Mouse (Mus musculus) gastrocnemius, adult 18-20 months (tissue): ENCODE data around the gene Prkn. TPM values are rescaled to one million over a fixed set of nuclear protein-coding genes. Genes with fewer than 3 reads are reported as not detected.

ENCODE experiments used
- DNase-seq: peaks from one replicate; pipeline ENCODE4 v3.0.0; 2021; ENCODE audit warnings: low spot score
- total RNA-seq, 2 experiments: library from RNA; stranded (reverse); gene quantifications; 2 replicates each; pipeline ENCODE4 v1.2.3; 2021

Gene Prkn
- total RNA-seq, 2 experiments from 2014 or later: 23.1 to 23.8 TPM

DNA sequence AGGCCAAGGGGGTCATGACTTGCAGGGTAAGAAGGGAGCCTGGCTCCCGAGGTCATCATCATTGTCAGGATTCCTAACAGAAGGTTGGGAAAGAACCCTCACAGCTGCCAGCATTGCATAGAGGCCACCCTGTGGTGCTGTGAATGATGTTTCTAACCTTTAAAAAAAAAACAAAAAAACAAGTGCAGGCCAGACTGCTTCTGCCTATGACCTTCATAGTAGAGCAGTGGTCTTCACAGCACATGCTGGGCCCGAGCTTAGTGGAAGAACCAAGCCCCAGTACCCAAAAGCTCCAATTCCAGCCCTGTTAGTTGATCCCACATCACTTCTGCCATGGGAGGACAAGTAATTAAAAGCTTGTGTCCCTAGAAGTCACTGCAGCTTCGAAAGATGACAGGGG is 1061.5 kb downstream of the Prkn start:
- no peak for DNase-seq

DNA sequence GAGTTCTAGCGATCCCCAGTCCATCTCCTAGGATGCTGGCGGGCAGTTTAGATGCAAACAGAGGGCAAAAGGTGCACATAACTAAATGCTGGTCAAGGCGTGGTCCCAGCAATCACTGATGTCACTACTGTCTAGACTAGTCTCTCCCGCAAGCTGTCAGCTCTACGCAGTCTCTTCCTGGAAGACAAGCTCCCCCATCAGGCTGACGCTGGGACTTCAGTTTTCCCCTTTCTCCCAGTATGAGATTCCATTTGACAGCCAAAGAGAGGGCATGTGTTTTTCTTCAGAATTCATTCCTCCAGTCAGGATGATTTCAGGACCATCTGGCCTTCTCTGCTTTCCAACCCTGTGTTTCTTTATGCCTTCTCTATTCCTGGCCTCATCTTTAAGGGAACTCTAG is 1062.8 kb downstream of the Prkn start:
- no peak for DNase-seq

- no peak for DNase-seq
Measured at GRCm38 (mm10) chr17:11910668-11911398, 1070.6 kb downstream of the Prkn start.

DNA sequence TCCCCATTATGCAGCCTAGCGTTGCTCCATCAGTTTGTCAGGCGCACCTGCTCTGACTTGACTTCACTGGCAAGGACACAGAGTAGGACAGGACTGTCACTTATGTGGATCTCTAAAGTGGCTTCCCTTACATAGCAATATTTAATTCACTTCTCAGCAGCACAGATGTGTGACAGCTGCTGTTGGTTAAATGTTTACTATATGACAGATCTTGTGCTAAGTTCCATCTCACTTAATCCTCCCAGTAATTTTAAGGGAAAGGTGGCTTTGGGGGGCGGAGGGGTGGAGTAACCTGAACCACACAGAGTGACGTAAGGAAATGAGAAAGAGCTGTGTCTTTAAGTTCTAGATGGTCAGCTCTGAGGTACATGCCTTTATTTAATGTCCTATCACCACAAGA is 1072.0 kb downstream of the Prkn start:
- no peak for DNase-seq

DNA sequence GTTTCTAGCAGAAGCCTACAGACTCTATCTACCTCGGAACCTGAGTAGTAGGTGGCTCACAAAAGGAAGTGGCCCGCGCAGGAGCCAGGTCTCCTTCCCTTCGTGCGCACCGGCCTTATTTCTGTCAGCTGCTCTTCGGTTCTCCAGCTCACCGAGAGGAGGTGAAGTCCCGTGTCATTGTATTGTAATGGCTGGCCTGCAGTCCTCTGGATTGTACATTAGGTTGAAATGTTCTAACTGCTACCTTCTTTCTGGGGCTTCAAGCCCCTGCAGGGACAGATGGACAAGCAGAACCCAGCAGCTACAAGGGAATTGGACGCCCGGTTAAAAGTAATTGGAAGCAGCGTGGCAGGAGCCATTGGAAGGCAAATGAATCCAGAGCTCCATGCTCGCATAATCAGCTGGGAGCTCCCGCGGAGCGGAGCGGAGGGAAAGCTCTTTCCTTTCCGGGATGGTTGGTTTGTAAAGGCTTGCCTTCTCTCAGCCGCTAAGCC is 1072.7 kb downstream of the Prkn start:
- DNase-seq: no peak

DNA sequence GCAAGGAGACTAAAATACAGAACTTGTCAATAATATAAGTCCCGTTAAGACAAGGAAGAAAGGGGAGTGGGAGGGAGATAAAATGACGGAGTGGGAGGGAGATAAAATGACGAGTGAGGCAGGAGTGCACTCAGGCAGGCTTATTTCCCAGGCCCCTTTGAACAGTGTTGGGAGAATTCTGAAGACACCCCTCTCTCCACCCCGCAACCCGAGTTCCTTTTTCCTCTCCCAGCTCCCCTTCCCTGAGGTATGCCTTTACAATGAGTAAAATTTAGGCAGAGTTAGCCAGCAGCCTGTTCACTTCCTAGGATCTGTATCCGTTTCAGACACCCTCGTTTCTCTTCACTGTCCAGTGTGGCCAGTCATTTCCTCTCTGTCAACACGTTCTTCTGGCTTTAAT is 1073.4 kb downstream of the Prkn start:
- no peak for DNase-seq

- DNase-seq: no peak
Measured at GRCm38 (mm10) chr17:11914451-11914850, 1074.3 kb downstream of the Prkn start.

DNA sequence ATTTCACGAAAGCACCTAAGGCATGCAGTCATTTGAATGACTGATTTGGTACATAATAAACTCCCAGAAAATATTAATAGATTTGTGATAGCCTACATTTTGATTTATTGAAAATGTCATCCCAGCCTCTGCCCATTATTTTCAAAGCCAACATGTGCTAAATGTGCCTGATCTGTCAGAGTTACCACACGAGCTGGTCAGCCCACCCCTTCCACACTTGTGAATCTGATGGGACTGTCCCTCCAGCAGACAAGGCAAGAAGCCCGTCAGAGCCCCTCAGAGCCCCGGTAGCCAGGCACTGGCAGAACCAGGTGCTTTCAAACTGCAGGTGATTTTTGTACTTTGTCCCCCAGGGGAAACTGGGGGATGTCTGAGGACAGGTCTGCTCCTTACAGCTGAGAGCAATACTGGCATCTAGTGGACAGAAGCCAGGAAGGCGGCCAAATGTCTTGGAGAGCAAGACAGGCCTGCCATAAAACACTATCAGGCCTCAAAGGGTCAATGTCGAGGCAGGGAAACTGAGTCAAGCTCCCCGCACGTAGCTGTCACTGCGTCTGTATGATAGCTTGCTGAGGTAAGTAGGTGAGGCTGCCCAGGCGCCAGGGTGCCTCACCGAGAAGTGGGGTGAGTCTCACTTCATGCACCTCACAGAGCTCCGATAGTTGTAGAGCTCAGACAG is 1078.1 kb downstream of the Prkn start:
- no peak for DNase-seq

DNA sequence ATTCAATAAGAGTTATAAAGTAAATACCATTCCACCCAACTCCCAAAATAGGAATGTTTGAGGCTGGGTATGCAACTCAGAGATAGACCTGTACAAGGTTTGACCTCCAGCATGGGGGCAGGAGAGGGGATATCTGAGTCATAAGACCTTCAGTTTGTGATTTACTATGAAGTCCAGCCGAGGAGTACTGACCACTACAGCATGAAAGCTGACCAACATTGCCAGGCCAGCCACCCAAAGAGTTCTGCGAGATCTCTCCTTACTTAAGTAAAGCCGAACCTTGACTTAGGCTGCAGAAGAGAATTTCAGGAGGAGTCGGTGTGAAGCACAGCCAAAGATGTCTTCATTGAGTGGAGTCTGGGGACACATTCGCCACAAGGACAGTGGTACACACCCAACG is 1079.4 kb downstream of the Prkn start:
- no peak for DNase-seq

DNA sequence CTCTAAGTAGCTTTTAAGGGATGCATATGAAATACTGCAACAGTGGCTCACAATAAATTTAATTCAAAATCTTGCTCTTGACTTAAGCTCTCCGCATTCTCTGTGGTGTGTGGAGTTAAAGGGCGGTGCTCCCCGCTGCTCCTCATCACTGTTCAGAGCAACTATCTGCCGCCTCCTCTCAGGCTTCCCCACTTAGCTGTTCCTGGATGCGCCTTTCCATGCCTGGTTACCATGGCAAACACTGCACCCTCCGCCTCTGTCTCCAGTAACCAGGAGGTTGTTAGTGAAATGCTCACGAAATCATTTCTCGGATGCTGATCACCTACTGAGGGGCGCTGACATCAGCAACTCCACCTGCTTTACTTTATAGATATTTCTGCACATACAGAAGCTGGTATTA is 1080.8 kb downstream of the Prkn start:
- no peak for DNase-seq

GRCm38 (mm10) chr17:11923989-11924388 is 1083.8 kb downstream of the Prkn start:
- DNase-seq: no peak

- DNase-seq: no peak
Measured at GRCm38 (mm10) chr17:11926865-11927386, 1086.7 kb downstream of the Prkn start.

- no peak for DNase-seq
Measured at GRCm38 (mm10) chr17:11931641-11932040, 1091.5 kb downstream of the Prkn start.

DNA sequence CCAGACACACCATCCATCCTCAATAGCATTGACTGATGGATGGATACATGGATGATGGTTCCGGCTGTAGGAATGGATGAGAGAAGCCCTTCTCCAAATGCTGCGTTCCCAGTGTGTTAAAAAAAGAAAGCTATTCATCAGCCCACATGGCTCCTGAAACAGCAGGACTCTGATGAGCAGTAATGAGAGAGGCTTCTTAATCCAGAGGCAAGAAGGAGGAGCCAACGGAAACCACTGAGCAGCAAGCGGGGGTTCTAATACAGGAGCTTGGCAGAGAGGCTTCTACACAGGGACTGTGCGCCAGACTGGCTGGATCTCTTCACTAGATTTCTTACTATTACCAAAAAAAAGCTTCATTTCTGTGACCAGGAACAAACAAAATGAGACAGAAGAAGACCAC is 1093.6 kb downstream of the Prkn start:
- no peak for DNase-seq

DNA sequence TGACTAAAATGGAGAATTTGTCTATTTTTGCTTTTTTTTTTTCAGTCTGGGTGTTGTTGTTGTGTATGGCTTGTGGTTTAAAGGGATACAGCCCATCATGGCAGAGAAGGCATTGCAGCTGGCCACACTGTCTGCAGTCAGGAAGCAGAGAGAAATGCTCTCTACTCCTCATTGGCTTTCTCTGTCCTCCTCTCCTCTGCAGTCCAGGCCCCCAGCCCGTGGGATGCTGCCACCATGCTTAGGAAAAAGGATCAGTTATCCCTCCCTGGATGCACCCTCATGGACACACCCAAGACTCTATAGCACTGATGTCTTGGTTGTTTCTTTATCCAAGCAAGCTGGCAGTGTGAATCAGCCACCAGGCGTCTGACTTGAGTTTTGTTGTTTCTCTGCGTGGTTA is 1107.3 kb downstream of the Prkn start:
- no peak for DNase-seq

DNA sequence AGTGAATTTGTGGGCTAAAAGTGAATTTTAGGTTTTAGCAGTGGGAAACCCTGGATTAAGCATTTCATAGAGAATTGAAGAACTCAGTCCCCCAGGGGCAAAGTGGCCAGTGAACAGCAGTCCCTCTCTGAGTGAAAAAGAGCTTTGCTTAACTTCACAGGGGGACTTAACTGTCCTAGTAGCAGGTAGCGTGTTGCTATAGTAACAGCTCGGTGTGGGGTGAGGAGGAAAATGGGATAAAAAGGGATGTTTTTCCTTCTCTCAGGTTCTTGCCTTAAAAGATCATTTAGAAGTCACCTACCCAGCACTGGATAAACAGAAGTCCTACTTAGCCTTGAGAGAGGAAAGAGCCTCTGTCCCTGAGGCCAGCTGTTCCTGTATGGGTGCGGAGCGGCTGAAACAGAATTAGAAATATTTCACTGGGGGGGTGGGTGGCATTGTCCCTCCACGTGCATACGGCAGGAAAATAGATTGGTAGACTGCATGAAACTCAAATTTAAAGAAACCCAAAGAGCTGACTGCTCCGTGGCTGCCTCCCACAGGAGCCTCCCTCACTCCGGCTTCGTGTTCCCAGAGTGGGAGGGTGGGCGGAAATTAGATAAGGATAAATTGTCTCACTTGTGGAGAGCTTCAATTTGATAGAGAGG is 1109.5 kb downstream of the Prkn start:
- DNase-seq: no peak

- no peak for DNase-seq
Measured at GRCm38 (mm10) chr17:11950198-11950594, 1110.0 kb downstream of the Prkn start.

DNA sequence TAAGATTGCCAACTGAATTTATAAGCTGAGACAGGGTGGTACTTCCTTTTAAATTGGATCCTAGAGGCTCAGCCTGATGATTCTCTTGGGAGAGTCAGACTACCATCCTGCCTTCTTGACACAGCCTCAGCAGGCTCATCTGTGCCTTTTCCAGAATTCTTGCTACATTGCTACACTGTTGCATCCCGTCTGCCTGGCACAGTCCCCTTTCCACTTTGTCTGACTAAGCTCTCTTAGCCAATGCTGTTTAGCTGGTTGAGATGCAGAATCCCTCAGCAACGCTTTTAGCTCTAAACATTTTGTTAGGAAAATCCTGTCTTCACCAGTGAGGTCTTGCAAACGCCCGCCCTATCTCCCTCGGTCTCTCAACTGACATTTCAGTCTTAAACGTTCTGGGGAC is 1115.1 kb downstream of the Prkn start:
- no peak for DNase-seq

GRCm38 (mm10) chr17:11960492-11960891 is 1120.3 kb downstream of the Prkn start:
- DNase-seq: no peak

DNA sequence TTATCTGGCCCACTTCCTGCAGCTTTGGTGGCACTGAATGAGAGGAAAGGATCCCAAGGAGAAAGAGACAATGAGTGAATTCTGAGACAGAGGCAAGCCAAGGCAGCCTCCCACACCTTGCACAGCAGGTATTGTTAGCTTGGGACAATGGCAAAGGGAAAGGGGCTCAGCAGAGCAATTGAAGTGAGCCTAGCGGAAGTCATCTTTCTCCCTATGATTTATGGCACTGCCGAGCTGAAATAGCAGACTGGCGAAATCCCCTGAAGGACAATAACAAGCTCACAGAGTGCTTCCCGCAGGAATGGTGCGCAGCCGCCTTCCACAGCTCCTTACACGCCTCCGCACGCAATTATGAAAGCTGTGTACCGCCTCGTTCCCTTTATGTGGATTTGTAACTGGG is 1122.6 kb downstream of the Prkn start:
- DNase-seq: no peak

- DNase-seq: no peak
Measured at GRCm38 (mm10) chr17:11970160-11970559, 1130.0 kb downstream of the Prkn start.

DNA sequence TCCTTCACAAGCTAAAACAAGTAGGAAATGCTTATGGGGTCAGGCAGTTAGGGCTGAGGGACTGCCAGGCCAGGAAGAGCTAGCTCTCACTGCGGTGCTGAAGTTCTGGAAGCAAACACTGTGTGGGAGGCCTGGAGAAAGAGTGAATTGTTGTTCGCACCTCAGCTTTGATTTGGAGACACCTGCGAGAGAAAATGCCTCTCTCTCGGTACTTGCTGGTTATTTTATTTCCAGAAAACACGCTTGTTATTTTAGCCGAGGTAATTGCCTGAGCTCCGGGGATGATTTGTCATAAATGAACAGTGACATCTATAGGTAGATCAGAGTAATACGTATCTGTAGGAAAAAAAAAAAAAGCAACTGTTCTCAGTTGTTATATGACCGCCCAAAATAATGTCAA is 1132.4 kb downstream of the Prkn start:
- DNase-seq: no peak
